Mouse (Mus musculus): ENCODE results near the gene Tmc1. TPM values are rescaled to one million over a fixed set of nuclear protein-coding genes. Genes with fewer than 3 reads are reported as not detected.
A peak's percentile ranks its signal among the peaks of the same experiment; 100 is the strongest.

Gene Tmc1
- total and polyA plus RNA-seq, 2 experiments from 2014 or later, result 0.13 to 0.42 TPM

GRCm38 (mm10) chr19:20775681-20776080 is 178.3 kb downstream of the Tmc1 start:
- no peak for DNase-seq (ENCODE audit: low spot score)
- H3K36me3 ChIP-seq (ENCODE audit: insufficient read depth, low read length), result no peaks in the 10 kb centered on the region
- WGBS, result 50% methylated on average over 2 of the region's 2 CpGs
- H3K27me3 ChIP-seq (ENCODE audit: insufficient read depth, low read length), result no peaks in the 10 kb centered on the region
- H3K4me3 ChIP-seq (ENCODE audit: low read length), result no peak overlapping the region
- H3K27ac ChIP-seq, result no peak overlapping the region
- ATAC-seq, result no peak
- no peak overlapping the region for H3K4me2 ChIP-seq (ENCODE audit: low read depth, low read length)
- H3K9ac ChIP-seq (replicated peaks; ENCODE audit: low read length), result no peak overlapping the region
- no peak for TF ChIP-seq CTCF (IDR thresholded peaks at IDR 0.05; ENCODE audit: low read depth)
- no peaks in the 10 kb centered on the region for H3K4me1 ChIP-seq (ENCODE audit: insufficient read depth, low read length)
- H3K9me3 ChIP-seq (ENCODE audit: low read length), result no peaks in the 10 kb centered on the region

GRCm38 (mm10) chr19:20773941-20774340 is 180.1 kb downstream of the Tmc1 start:
- Histone ChIP-seq H3K4me1 (ENCODE audit: insufficient read depth, low read length) (no peaks in the 10 kb centered on the region), H3K36me3 (ENCODE audit: insufficient read depth, low read length) (no peaks in the 10 kb centered on the region), H3K4me3 (ENCODE audit: low read length) (no peak overlapping the region), H3K27ac (no peak overlapping the region), H3K4me2 (ENCODE audit: low read depth, low read length) (no peak overlapping the region), H3K9me3 (ENCODE audit: low read length) (no peaks in the 10 kb centered on the region), H3K27me3 (ENCODE audit: insufficient read depth, low read length) (no peaks in the 10 kb centered on the region), H3K9ac (replicated peaks; ENCODE audit: low read length) (no peak overlapping the region)
- no peak for TF ChIP-seq CTCF (IDR thresholded peaks at IDR 0.05; ENCODE audit: low read depth)
- WGBS, result 79% methylated on average over 7 of the region's 7 CpGs
- ATAC-seq (no peak), DNase-seq (ENCODE audit: low spot score) (peak; percentile 18)

- no peak overlapping the region for H3K4me3 ChIP-seq (ENCODE audit: low read length)
- TF ChIP-seq CTCF (IDR thresholded peaks at IDR 0.05; ENCODE audit: low read depth), result peak; percentile 74
- no peaks in the 10 kb centered on the region for H3K27me3 ChIP-seq (ENCODE audit: insufficient read depth, low read length)
- peak; percentile 86 for DNase-seq (ENCODE audit: low spot score)
- WGBS, result 10% methylated on average over 1 of the region's 1 CpGs
- no peak overlapping the region for H3K27ac ChIP-seq
- no peak overlapping the region for H3K9ac ChIP-seq (replicated peaks; ENCODE audit: low read length)
- H3K9me3 ChIP-seq (ENCODE audit: low read length), result no peaks in the 10 kb centered on the region
- H3K4me1 ChIP-seq (ENCODE audit: insufficient read depth, low read length), result no peaks in the 10 kb centered on the region
- H3K4me2 ChIP-seq (ENCODE audit: low read depth, low read length), result no peak overlapping the region
- H3K36me3 ChIP-seq (ENCODE audit: insufficient read depth, low read length), result no peaks in the 10 kb centered on the region
- peak; percentile 87 for ATAC-seq
Observed at GRCm38 (mm10) chr19:20764214-20764613, 189.8 kb downstream of the Tmc1 start.

- Histone ChIP-seq H3K27ac (no peak overlapping the region), H3K36me3 (ENCODE audit: insufficient read depth, low read length) (no peaks in the 10 kb centered on the region)
- WGBS, result 68% methylated on average over 4 of the region's 4 CpGs
Observed at GRCm38 (mm10) chr19:20761675-20762426, 192.2 kb downstream of the Tmc1 start.

GRCm38 (mm10) chr19:20761119-20761518 is 192.9 kb downstream of the Tmc1 start:
- no peak for ATAC-seq

More at GRCm38 (mm10) chr19:20761675-20762426, 192.2 kb downstream of the Tmc1 start:
- Histone ChIP-seq H3K4me1 (ENCODE audit: insufficient read depth, low read length) (no peaks in the 10 kb centered on the region), H3K27me3 (ENCODE audit: insufficient read depth, low read length) (no peaks in the 10 kb centered on the region), H3K9me3 (ENCODE audit: low read length) (no peaks in the 10 kb centered on the region), H3K9ac (replicated peaks; ENCODE audit: low read length) (no peak overlapping the region), H3K4me3 (ENCODE audit: low read length) (no peak overlapping the region), H3K4me2 (ENCODE audit: low read depth, low read length) (no peak overlapping the region)
- TF ChIP-seq CTCF (IDR thresholded peaks at IDR 0.05; ENCODE audit: low read depth), result no peak
- ATAC-seq (no peak), DNase-seq (ENCODE audit: low spot score) (no peak)

GRCm38 (mm10) chr19:20744630-20745029 is 209.4 kb downstream of the Tmc1 start:
- ATAC-seq, result no peak
- no peak overlapping the region for H3K4me2 ChIP-seq (ENCODE audit: low read depth, low read length)
- WGBS, result 91% methylated on average over 1 of the region's 1 CpGs
- H3K9ac ChIP-seq (replicated peaks; ENCODE audit: low read length), result no peak overlapping the region
- DNase-seq (ENCODE audit: low spot score), result no peak
- H3K4me1 ChIP-seq (ENCODE audit: insufficient read depth, low read length), result no peaks in the 10 kb centered on the region
- H3K27me3 ChIP-seq (ENCODE audit: insufficient read depth, low read length), result no peaks in the 10 kb centered on the region
- H3K36me3 ChIP-seq (ENCODE audit: insufficient read depth, low read length), result no peaks in the 10 kb centered on the region
- no peak overlapping the region for H3K4me3 ChIP-seq (ENCODE audit: low read length)
- H3K27ac ChIP-seq, result no peak overlapping the region
- H3K9me3 ChIP-seq (ENCODE audit: low read length), result no peaks in the 10 kb centered on the region
- TF ChIP-seq CTCF (IDR thresholded peaks at IDR 0.05; ENCODE audit: low read depth), result no peak

More at GRCm38 (mm10) chr19:20761119-20761518, 192.9 kb downstream of the Tmc1 start:
- Histone ChIP-seq H3K36me3 (ENCODE audit: insufficient read depth, low read length) (no peaks in the 10 kb centered on the region), H3K4me1 (ENCODE audit: insufficient read depth, low read length) (no peaks in the 10 kb centered on the region), H3K4me2 (ENCODE audit: low read depth, low read length) (no peak overlapping the region), H3K27me3 (ENCODE audit: insufficient read depth, low read length) (no peaks in the 10 kb centered on the region), H3K27ac (no peak overlapping the region), H3K9ac (replicated peaks; ENCODE audit: low read length) (no peak overlapping the region), H3K9me3 (ENCODE audit: low read length) (no peaks in the 10 kb centered on the region), H3K4me3 (ENCODE audit: low read length) (no peak overlapping the region)
- DNase-seq (ENCODE audit: low spot score), result peak; percentile 45
- 42% methylated on average over 3 of the region's 3 CpGs for WGBS
- no peak for TF ChIP-seq CTCF (IDR thresholded peaks at IDR 0.05; ENCODE audit: low read depth)

Other genes starting within 250 kb of the Tmc1 start
- gene Aldh1a7, start 226.6 kb downstream of the Tmc1 start, total RNA-seq (2014; rRNA removed), result 1.6 TPM in 2 replicates
- 1.7 TPM in 2 replicates for gene Aldh1a7, start 226.6 kb downstream of the Tmc1 start, polyA plus RNA-seq (2015; fragmentation: Nextera tagmentation; extraction: Ambion mirVana)